Mouse (Mus musculus) brain, embryonic 14.5 days (tissue): ENCODE data around the gene Crebl2. TPM values are rescaled to one million over a fixed set of nuclear protein-coding genes. Genes with fewer than 3 reads are reported as not detected.

ENCODE experiments used
- DNase-seq: peaks from one replicate; pipeline ENCODE4 v3.0.0-alpha.2; 2011; ENCODE audit warnings: low read depth
- CTCF ChIP-seq: fragments of 200-500 bp; IDR thresholded peaks from 2 replicates; pipeline ENCODE4 v1.5.1; 2012; ENCODE audit warnings: inconsistent platforms, mild to moderate bottlenecking, moderate library complexity, borderline replicate concordance; ENCODE audit not compliant: insufficient read depth, insufficient read length; ENCODE audit errors: extremely low read depth
- POLR2A ChIP-seq: fragments of 200-500 bp; IDR thresholded peaks from 2 replicates; pipeline ENCODE4 v1.6.1; 2012; ENCODE audit warnings: mild to moderate bottlenecking, inconsistent platforms, borderline replicate concordance; ENCODE audit not compliant: poor library complexity, insufficient read depth, insufficient read length, severe bottlenecking; ENCODE audit errors: extremely low read depth
- polyA plus RNA-seq: library from polyadenylated mRNA; depleted of rRNA; stranded (reverse); fragments of >200 nt; gene quantifications from 2 replicates; pipeline ENCODE4 v1.2.3, GENCODE M21; 2012

Gene Crebl2
- polyA plus RNA-seq, 1 experiment: 8.4 TPM

DNA sequence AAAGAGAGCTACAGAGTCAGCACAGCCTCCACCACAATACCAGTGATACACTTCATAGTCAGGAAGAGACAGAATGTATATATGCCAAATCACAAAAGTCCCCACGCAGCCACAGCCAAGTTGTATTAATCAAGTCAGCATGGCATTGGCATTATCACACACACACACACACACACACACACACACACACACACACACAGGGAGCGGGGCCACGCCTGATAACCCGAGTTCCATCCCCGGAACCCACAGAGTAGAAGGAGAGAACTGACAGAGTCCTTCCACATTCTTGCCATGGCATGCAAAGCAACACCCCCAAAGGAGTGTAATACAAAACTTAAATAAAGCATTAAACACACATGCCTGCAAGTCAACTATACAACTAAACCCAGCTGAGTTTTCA is 49.6 kb downstream of the Crebl2 start:
- no peak for TF ChIP-seq CTCF
- no peak for TF ChIP-seq POLR2A
- no peak for DNase-seq

DNA sequence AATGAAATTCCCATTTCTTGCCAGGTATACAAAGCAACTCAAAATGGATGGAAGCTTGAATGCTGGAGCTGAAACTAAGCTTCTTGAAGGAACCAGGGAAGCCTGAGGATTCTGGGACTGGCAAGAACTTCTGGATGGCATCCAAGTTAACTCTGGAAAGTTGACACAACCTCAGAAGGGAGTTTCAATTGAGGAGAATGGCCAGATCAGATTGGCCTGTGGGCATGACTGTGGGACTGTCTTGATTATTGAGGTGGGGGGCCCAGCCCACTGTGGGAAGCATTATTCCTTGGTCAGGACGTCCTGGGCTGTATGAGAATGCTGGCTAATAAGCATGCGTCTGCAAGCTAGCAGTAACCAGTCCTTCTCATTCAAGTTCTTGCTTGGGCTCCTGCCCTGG is 50.1 kb downstream of the Crebl2 start:
- TF ChIP-seq POLR2A (no peak), CTCF (no peak)
- peak; percentile 66 for DNase-seq

DNA sequence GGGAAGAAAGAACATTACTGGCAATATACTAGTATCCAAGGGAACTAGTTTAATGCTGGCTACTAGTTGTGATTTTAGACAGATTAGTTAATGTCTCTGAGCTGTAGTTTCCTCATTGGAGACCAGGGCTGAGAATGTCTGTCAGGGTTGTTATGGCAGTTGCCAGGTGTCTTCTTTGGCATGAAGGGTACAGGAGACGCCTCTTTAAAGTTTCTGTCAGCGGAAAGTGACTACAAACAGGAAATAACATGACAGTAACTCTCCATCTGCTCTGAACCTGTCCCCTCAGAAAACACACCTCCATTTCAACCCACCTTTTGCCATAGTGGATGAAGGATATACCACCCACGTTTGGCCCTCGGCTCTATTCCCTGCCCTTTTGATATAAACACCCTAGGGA is 53.7 kb downstream of the Crebl2 start:
- no peak for TF ChIP-seq CTCF
- no peak for TF ChIP-seq POLR2A
- DNase-seq: no peak

- TF ChIP-seq POLR2A: no peak
- no peak for TF ChIP-seq CTCF
- no peak for DNase-seq
These were observed 55.6 kb downstream of the Crebl2 start for GRCm38 (mm10) chr6:134885515-134885914.

DNA sequence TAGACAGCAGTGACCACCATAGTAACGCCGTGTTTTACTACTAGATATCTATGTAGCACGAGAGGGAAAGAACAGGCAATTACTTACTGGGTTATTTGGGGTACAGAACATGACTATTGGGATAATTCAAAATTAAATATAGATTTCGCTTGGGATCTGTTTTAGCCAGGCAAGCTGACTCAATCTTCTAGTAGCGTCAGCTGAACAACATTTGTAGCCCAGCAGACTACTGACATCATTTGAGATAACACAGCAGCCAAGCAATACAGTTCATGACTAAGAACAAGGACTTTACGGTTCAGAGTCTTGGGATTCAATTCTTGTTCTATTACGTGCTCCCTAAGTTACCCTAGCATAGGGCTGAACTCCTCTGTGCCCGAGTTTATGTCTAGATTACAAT is 56.5 kb downstream of the Crebl2 start:
- no peak for DNase-seq
- no peak for TF ChIP-seq POLR2A
- no peak for TF ChIP-seq CTCF

DNA sequence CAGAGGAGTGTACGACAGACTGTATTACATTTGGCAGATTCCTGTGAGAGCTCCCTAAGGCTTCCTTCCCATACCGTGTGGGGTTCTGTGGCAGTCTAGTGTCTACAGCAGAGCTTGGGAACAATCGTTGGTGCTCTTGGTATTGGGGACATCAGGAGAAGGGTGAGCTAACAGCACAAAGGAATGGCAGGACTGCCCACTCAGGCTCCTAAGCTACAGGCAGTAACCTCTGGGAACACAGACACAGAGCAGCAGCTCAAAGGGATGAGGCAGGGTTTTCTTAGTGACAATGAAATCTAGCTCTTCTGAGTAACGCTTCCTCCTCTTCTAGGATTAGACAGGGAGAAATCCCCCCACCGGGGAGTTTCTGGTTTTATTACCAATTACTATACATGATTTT is 57.1 kb downstream of the Crebl2 start:
- TF ChIP-seq CTCF: no peak
- peak; percentile 17; the same call in 1 of the 2 replicates for TF ChIP-seq POLR2A
- peak; percentile 70 for DNase-seq

DNA sequence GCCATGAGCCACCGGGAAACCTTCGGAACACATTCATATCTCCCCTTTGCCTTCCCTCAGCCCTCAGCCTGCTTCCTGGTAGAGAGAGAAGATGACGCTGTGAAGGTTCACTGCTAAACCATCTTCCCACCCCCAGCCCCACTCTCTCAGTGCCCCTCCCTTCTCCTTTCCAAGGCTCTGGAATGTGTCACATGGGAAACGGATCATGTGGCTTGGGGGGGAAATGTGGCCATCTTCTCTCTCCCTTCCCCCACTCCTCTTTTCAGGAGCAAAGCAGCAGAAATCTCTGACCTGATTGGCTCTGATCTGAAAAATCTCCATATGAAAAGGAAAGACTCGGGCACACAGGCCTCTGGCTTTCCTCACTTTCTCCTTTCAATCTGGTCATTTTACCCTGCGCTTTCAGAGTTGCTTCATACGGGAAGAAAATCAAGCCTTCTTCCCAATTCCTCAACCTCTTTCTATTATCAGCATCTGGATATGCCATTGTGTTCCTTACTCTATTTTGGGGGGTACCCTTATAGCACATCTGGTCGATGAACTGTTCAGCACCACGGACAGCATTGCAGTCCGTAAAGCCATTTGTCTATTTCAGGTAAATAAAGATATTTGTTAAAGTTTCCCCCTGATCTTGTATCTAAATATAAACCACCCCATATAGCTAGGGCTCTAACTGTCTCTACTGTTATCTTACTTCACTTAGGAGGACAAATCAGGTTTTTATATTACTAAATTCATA is 57.9 kb downstream of the Crebl2 start:
- peak; percentile 99 for DNase-seq

DNA sequence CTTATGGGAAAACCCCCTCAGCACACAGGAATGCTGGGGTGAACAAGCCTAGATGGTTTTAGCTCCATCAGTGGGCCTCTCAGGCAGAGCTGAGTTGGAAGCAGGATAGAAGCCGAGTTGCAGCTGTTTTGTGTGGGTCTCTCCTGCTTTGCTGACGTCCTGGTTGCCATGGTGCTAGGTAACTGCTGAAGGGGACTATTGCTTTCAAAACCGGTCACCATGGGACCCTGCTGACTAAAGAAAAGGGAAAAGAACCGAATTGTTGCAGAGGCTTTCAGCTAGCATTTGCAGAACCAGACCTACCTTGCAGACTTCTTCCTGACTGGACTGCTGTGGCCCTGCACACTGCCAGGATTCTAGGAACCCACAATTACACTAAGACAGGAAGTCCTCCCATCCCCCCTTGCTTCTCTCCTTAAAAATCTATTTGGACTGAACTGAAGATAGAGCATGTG is 58.6 kb downstream of the Crebl2 start:
- DNase-seq: peak; percentile 92
- TF ChIP-seq POLR2A: 0 out of 2 replicates have a peak, but pooled peaks have one; percentile 14
- no peak for TF ChIP-seq CTCF

More for the DNA sequence above, 57.9 kb downstream of the Crebl2 start:
- peak; percentile 66; the same call in 1 of the 2 replicates for TF ChIP-seq POLR2A
- no peak for TF ChIP-seq CTCF

- DNase-seq: no peak
- TF ChIP-seq POLR2A (no peak), CTCF (no peak)
These were observed 59.8 kb downstream of the Crebl2 start for GRCm38 (mm10) chr6:134889763-134890162.

- no peak for DNase-seq
- TF ChIP-seq POLR2A (no peak), CTCF (no peak)
These were observed 60.5 kb downstream of the Crebl2 start for GRCm38 (mm10) chr6:134890436-134890835.

DNA sequence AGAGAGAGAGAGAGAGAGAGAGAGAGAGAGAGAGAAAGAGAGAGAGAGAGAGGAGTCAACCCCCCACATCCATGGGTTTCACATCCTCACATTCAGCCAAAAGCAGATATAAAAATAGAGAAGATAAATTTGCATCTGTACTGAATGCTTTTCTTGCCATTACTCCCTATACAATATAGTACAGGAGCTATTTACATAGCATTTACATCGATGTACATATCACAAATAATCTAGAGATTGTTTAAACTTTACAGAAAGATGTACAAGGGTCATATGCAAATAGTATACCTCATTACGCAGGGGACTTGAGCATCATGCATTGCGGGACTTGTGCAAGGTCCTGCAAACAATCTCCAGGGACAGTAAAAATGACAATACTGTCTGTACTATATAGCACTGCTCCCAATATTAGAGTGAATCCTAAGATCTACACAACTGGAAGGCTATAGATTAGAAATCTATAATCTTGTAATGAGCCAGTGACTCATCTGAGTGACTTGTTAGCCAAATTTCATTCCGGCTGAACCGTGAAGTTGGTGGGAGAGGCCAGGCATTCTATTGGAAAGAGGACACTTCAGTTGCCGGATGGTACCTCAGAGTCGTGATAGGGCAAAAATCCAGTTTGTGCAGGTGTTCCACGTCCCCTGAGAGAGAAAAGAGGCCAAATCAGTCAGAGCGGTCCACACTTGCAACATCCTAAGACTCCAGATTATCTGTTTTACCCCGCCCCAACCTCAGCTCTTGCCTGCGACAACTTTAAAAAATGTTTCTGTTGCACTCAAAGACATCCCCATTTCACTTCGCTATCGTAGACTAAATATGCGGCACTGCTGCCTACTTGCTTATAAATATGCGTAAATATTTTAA is 66.8 kb downstream of the Crebl2 start:
- no peak for TF ChIP-seq CTCF
- TF ChIP-seq POLR2A: no peak

GRCm38 (mm10) chr6:134897443-134898094 is 67.6 kb downstream of the Crebl2 start:
- peak; percentile 78; the same call in 1 of the 2 replicates for TF ChIP-seq POLR2A
- TF ChIP-seq CTCF: no peak
- DNase-seq: peak; percentile 97

More for the DNA sequence above, 66.8 kb downstream of the Crebl2 start:
- DNase-seq: no peak
